Mouse (Mus musculus): Measurements from ENCODE around the gene Thbs4. TPM values are rescaled to one million over a fixed set of nuclear protein-coding genes. Genes with fewer than 3 reads are reported as not detected.

Thbs4 gene
- polyA plus RNA-seq, 1 experiment, result 3.4 TPM

DNA sequence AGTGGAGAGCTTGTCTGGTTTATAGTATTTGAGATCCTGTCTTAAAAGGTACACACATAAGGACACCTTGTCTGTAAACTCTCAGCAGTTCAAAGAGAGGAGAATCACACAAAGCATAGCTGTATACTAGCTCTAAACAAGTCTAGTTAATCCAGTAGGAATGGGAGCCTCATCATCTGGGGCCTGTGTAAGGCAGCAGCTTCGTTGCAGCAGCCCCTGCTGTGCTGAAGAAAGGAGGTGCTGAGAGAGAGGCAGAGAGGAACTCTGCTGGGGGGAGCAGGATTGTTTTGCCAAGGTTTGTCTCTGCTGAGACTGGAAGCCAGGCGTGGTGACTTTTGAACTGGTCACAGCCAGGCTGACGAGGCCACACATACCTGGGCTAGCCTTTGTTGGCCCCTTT lies 85.1 kb downstream of the Thbs4 start:
- Histone ChIP-seq H3K27me3 (ENCODE audit: control insufficient read depth, insufficient read depth, low read length) (no peaks in the 10 kb centered on the region), H3K36me3 (ENCODE audit: control insufficient read depth, insufficient read depth, low read length) (peaks cover 19% of the 10 kb centered on the region), H3K27ac (ENCODE audit: insufficient read depth, low read length) (no peak overlapping the region), H3K4me1 (ENCODE audit: control insufficient read depth, insufficient read depth, insufficient read length) (no peaks in the 10 kb centered on the region), H3K4me3 (ENCODE audit: extremely low read depth, insufficient read depth, insufficient read length) (no peak overlapping the region)
- no peak for DNase-seq (ENCODE audit: low read depth in 1 of 2, low spot score in 2 of 2)
- WGBS, result 87% methylated on average over 3 of the region's 3 CpGs
- TF ChIP-seq CTCF (IDR thresholded peaks at IDR 0.05; ENCODE audit: extremely low read depth, insufficient read depth, insufficient read length, insufficient replicate concordance) (no peak), POLR2A (IDR thresholded peaks at IDR 0.05; ENCODE audit: low read depth, low read length) (no peak)

DNA sequence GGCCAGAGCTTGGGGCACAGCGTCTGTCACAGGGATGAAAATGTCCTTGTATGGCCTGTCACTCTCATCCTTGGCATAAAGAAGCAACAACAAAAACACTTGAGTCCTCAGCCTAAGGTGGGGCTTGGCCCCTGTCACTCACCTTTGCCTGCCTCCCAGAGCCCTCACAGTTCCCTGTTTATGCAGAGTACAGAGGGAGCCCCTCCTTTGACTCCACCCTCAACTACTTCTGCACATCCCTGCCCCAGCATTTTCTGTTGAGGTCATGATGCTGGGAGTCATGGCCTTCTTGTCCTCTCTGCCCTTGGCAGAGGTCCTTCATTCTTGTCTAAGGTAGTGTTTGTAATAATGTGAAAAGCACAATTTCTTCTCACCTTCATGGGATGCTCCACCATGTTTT lies 86.2 kb downstream of the Thbs4 start:
- no peak overlapping the region for H3K27ac ChIP-seq (ENCODE audit: insufficient read depth, low read length)
- no peak overlapping the region for H3K4me3 ChIP-seq (ENCODE audit: extremely low read depth, insufficient read depth, insufficient read length)
- WGBS, result 97% methylated on average over 1 of the region's 1 CpGs
- no peak for DNase-seq (ENCODE audit: low read depth in 1 of 2, low spot score in 2 of 2)
- no peaks in the 10 kb centered on the region for H3K4me1 ChIP-seq (ENCODE audit: control insufficient read depth, insufficient read depth, insufficient read length)
- TF ChIP-seq POLR2A (IDR thresholded peaks at IDR 0.05; ENCODE audit: low read depth, low read length) (no peak), CTCF (IDR thresholded peaks at IDR 0.05; ENCODE audit: extremely low read depth, insufficient read depth, insufficient read length, insufficient replicate concordance) (no peak)
- peaks cover 19% of the 10 kb centered on the region for H3K36me3 ChIP-seq (ENCODE audit: control insufficient read depth, insufficient read depth, low read length)
- no peaks in the 10 kb centered on the region for H3K27me3 ChIP-seq (ENCODE audit: control insufficient read depth, insufficient read depth, low read length)

- Histone ChIP-seq H3K27me3 (ENCODE audit: control insufficient read depth, insufficient read depth, low read length) (no peaks in the 10 kb centered on the region), H3K4me1 (ENCODE audit: control insufficient read depth, insufficient read depth, insufficient read length) (no peaks in the 10 kb centered on the region), H3K27ac (ENCODE audit: insufficient read depth, low read length) (no peak overlapping the region), H3K4me3 (ENCODE audit: extremely low read depth, insufficient read depth, insufficient read length) (no peak overlapping the region), H3K36me3 (ENCODE audit: control insufficient read depth, insufficient read depth, low read length) (peaks cover 19% of the 10 kb centered on the region)
- DNase-seq (ENCODE audit: low read depth in 1 of 2, low spot score in 2 of 2), result no peak
- WGBS, result 91% methylated on average over 2 of the region's 2 CpGs
- TF ChIP-seq POLR2A (IDR thresholded peaks at IDR 0.05; ENCODE audit: low read depth, low read length) (no peak), CTCF (IDR thresholded peaks at IDR 0.05; ENCODE audit: extremely low read depth, insufficient read depth, insufficient read length, insufficient replicate concordance) (no peak)
These were observed 86.7 kb downstream of the Thbs4 start for GRCm38 (mm10) chr13:92707941-92708340.

- TF ChIP-seq POLR2A (IDR thresholded peaks at IDR 0.05; ENCODE audit: low read depth, low read length) (no peak), CTCF (IDR thresholded peaks at IDR 0.05; ENCODE audit: extremely low read depth, insufficient read depth, insufficient read length, insufficient replicate concordance) (no peak)
- Histone ChIP-seq H3K4me3 (ENCODE audit: extremely low read depth, insufficient read depth, insufficient read length) (no peak overlapping the region), H3K27me3 (ENCODE audit: control insufficient read depth, insufficient read depth, low read length) (no peaks in the 10 kb centered on the region), H3K36me3 (ENCODE audit: control insufficient read depth, insufficient read depth, low read length) (peaks cover 19% of the 10 kb centered on the region), H3K27ac (ENCODE audit: insufficient read depth, low read length) (no peak overlapping the region), H3K4me1 (ENCODE audit: control insufficient read depth, insufficient read depth, insufficient read length) (no peaks in the 10 kb centered on the region)
- DNase-seq (ENCODE audit: low read depth in 1 of 2, low spot score in 2 of 2), result no peak
- 91% methylated on average over 9 of the region's 9 CpGs for WGBS
These were observed 88.1 kb downstream of the Thbs4 start for GRCm38 (mm10) chr13:92706342-92707061.

- 95% methylated on average over 7 of the region's 7 CpGs for whole genome bisulfite sequencing
- no peak for DNase-seq (ENCODE audit: low read depth in 1 of 2, low spot score in 2 of 2)
- no peak for TF ChIP-seq CTCF (IDR thresholded peaks at IDR 0.05; ENCODE audit: extremely low read depth, insufficient read depth, insufficient read length, insufficient replicate concordance)
- TF ChIP-seq POLR2A (IDR thresholded peaks at IDR 0.05; ENCODE audit: low read depth, low read length), result no peak
- Histone ChIP-seq H3K4me1 (ENCODE audit: control insufficient read depth, insufficient read depth, insufficient read length) (no peaks in the 10 kb centered on the region), H3K27ac (ENCODE audit: insufficient read depth, low read length) (no peak overlapping the region), H3K27me3 (ENCODE audit: control insufficient read depth, insufficient read depth, low read length) (no peaks in the 10 kb centered on the region), H3K4me3 (ENCODE audit: extremely low read depth, insufficient read depth, insufficient read length) (no peak overlapping the region), H3K36me3 (ENCODE audit: control insufficient read depth, insufficient read depth, low read length) (peaks cover 21% of the 10 kb centered on the region)
These were observed 89.5 kb downstream of the Thbs4 start for GRCm38 (mm10) chr13:92705016-92705535.

DNA sequence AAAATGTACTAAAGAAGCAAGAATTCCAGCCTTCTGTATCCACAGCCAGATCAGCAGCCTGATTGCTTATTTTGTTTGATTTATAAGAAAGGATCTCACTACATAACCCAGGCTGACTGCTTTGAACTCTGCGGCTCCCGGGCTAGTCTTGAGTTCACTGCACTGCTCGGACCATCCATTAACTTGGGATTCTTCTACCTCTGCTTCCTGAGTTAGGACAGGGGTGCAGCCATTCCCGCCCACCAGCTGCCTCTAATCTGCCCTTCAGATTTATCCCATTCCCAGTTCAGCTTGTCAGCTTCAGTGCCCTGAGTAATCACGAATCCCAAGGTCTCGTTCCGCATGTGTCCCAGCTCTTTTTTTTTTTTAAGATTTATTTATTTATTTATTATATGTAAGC lies 90.4 kb downstream of the Thbs4 start:
- 94% methylated on average over 7 of the region's 7 CpGs for WGBS
- Histone ChIP-seq H3K27ac (ENCODE audit: insufficient read depth, low read length) (no peak overlapping the region), H3K4me1 (ENCODE audit: control insufficient read depth, insufficient read depth, insufficient read length) (no peaks in the 10 kb centered on the region), H3K4me3 (ENCODE audit: extremely low read depth, insufficient read depth, insufficient read length) (no peak overlapping the region), H3K27me3 (ENCODE audit: control insufficient read depth, insufficient read depth, low read length) (no peaks in the 10 kb centered on the region), H3K36me3 (ENCODE audit: control insufficient read depth, insufficient read depth, low read length) (peaks cover 18% of the 10 kb centered on the region)
- no peak for DNase-seq (ENCODE audit: low read depth in 1 of 2, low spot score in 2 of 2)
- TF ChIP-seq POLR2A (IDR thresholded peaks at IDR 0.05; ENCODE audit: low read depth, low read length) (no peak), CTCF (IDR thresholded peaks at IDR 0.05; ENCODE audit: extremely low read depth, insufficient read depth, insufficient read length, insufficient replicate concordance) (no peak)
